Mouse (Mus musculus) G1E (cell line): Measurements from ENCODE around the gene Atp6v0a1. TPM values are rescaled to one million over a fixed set of nuclear protein-coding genes. Genes with fewer than 3 reads are reported as not detected.
A peak's percentile ranks its signal among the peaks of the same experiment; 100 is the strongest.

Source experiments
- ATAC-seq: 2 replicates; pipeline ENCODE4 v1.8.0; 2016; ENCODE audit warnings: mild to moderate bottlenecking; ENCODE audit not compliant: insufficient number of reproducible peaks, poor library complexity, low FRiP score, severe bottlenecking; ENCODE audit errors: extremely low read depth
- DNase-seq: peaks from one replicate; pipeline ENCODE4 v3.0.0; 2012; ENCODE audit warnings: low spot score
- H3K27me3 ChIP-seq: 2 replicates; pipeline ENCODE4 v1.6.1; 2012; ENCODE audit warnings: mild to moderate bottlenecking, low read length, inconsistent platforms; ENCODE audit not compliant: insufficient read depth
- H3K36me3 ChIP-seq: replicated peaks from 2 replicates; pipeline ENCODE3; 2012; ENCODE audit warnings: mild to moderate bottlenecking, inconsistent platforms
- H3K4me1 ChIP-seq: 2 replicates; pipeline ENCODE4 v1.6.1; 2012; ENCODE audit warnings: low read depth, low read length, inconsistent platforms, mixed read lengths; ENCODE audit not compliant: insufficient read depth
- H3K4me3 ChIP-seq: 2 replicates; pipeline ENCODE4 v1.5.1; 2012; ENCODE audit warnings: low read depth, mild to moderate bottlenecking, inconsistent platforms, low read length, moderate library complexity, mixed read lengths
- H3K9me3 ChIP-seq: replicated peaks from 2 replicates; pipeline ENCODE4 v1.6.1; 2012; ENCODE audit warnings: inconsistent platforms
- CTCF ChIP-seq: IDR thresholded peaks from 2 replicates; pipeline ENCODE4 v1.5.1; 2012; ENCODE audit warnings: low read depth, low read length, inconsistent platforms, mixed read lengths
- GATA1 ChIP-seq: IDR thresholded peaks from 2 replicates; pipeline ENCODE4 v1.6.1; 2012; ENCODE audit warnings: borderline replicate concordance, low read length, inconsistent platforms, mixed read lengths
- GATA2 ChIP-seq: IDR thresholded peaks from 2 replicates; pipeline ENCODE4 v1.6.1; 2012; ENCODE audit warnings: low read depth, low read length, inconsistent platforms, borderline replicate concordance
- POLR2AphosphoS5 ChIP-seq: IDR thresholded peaks from 2 replicates; pipeline ENCODE4 v1.6.1; 2012; ENCODE audit warnings: low read depth, low read length, inconsistent platforms; ENCODE audit not compliant: insufficient replicate concordance
- TAL1 ChIP-seq: conservative IDR thresholded peaks from 2 replicates; pipeline ENCODE4 v1.6.1; 2012; ENCODE audit warnings: low read depth, low read length, inconsistent platforms, mixed read lengths
- polyA plus RNA-seq: library from polyadenylated mRNA; stranded (reverse); fragments of >175 nt; gene quantifications from 2 replicates; pipeline ENCODE4 v1.2.3, GENCODE M21; 2012
- total RNA-seq, 2 experiments: library from RNA; stranded (forward) in 1 of 2; stranded (reverse) in 1 of 2; fragments of 200-1000 nt in 1 of 2; fragments of >200 nt in 1 of 2; fragmentation: Nextera tagmentation in 1 of 2; gene quantifications; 2 replicates each; pipeline ENCODE4 v1.2.3; 2014 to 2017

Gene Atp6v0a1
- total RNA-seq (2014; fragmentation: Nextera tagmentation) = 109 and 180 TPM in 2 replicates
- total RNA-seq (2017) = 53.7 and 77.6 TPM in 2 replicates
- 25.8 and 26.3 TPM in 2 replicates for polyA plus RNA-seq

GRCm38 (mm10) chr11:101009046-101009887 is at the start of gene Atp6v0a1:
Gene Atp6v0a1, plus strand, starts transcription at chr11:101009452.
- Histone ChIP-seq H3K27me3 (peaks cover 5% of the 10 kb centered on the region), H3K4me1 (peaks cover 48% of the 10 kb centered on the region), H3K4me3 (peak within 1 kb of the TSS; percentile 75), H3K36me3 (peaks cover 24% of the 10 kb centered on the region), H3K9me3 (no peaks in the 10 kb centered on the region)
- peak; percentile 94 for DNase-seq
- peak; percentile 88 for ATAC-seq
- TF ChIP-seq CTCF = no peak

- no peak overlapping the region for H3K4me3 ChIP-seq
- no peak for DNase-seq
- no peak for ATAC-seq
- peaks cover 4% of the 10 kb centered on the region; the same call in 1 of the 2 replicates for H3K27me3 ChIP-seq
- TF ChIP-seq GATA2 (no peak), CTCF (no peak), TAL1 (no peak), GATA1 (no peak), POLR2AphosphoS5 (no peak)
- H3K36me3 ChIP-seq = peaks cover 27% of the 10 kb centered on the region
- H3K9me3 ChIP-seq = peaks cover 2% of the 10 kb centered on the region; the same call in 1 of the 2 replicates
- peaks cover 90% of the 10 kb centered on the region for H3K4me1 ChIP-seq
Measured at GRCm38 (mm10) chr11:100959464-100959810, 49.8 kb upstream of the Atp6v0a1 start.

GRCm38 (mm10) chr11:100959826-100960225 is 49.4 kb upstream of the Atp6v0a1 start:
- Histone ChIP-seq H3K9me3 (peaks cover 2% of the 10 kb centered on the region; the same call in 1 of the 2 replicates), H3K4me3 (peak overlapping the region; percentile 55; the same call in 1 of the 2 replicates), H3K36me3 (peaks cover 29% of the 10 kb centered on the region), H3K27me3 (peaks cover 8% of the 10 kb centered on the region), H3K4me1 (peaks cover 90% of the 10 kb centered on the region)
- ATAC-seq (no peak), DNase-seq (no peak)
- no peak for TF ChIP-seq GATA1
- no peak for TF ChIP-seq TAL1
- no peak for TF ChIP-seq CTCF
- TF ChIP-seq POLR2AphosphoS5 = no peak
- no peak for TF ChIP-seq GATA2

- ATAC-seq = no peak
- DNase-seq = peak; percentile 58
- TF ChIP-seq CTCF = no peak
- TF ChIP-seq GATA1 = no peak
- no peak for TF ChIP-seq GATA2
- no peak for TF ChIP-seq TAL1
- no peak for TF ChIP-seq POLR2AphosphoS5
Measured at GRCm38 (mm10) chr11:100960540-100960939, 48.7 kb upstream of the Atp6v0a1 start.

GRCm38 (mm10) chr11:100962371-100962911 is 46.8 kb upstream of the Atp6v0a1 start:
- Histone ChIP-seq H3K36me3 (peaks cover 21% of the 10 kb centered on the region), H3K9me3 (peaks cover 2% of the 10 kb centered on the region; the same call in 1 of the 2 replicates), H3K4me3 (no peak overlapping the region; the same call in 1 of the 2 replicates), H3K4me1 (peaks cover 77% of the 10 kb centered on the region), H3K27me3 (peaks cover 18% of the 10 kb centered on the region)
- TF ChIP-seq POLR2AphosphoS5 (no peak), TAL1 (no peak), GATA1 (no peak), GATA2 (no peak), CTCF (no peak)
- DNase-seq = no peak
- no peak for ATAC-seq

More at GRCm38 (mm10) chr11:100960540-100960939, 48.7 kb upstream of the Atp6v0a1 start:
- Histone ChIP-seq H3K9me3 (peaks cover 2% of the 10 kb centered on the region; the same call in 1 of the 2 replicates), H3K36me3 (peaks cover 29% of the 10 kb centered on the region), H3K4me1 (peaks cover 89% of the 10 kb centered on the region), H3K4me3 (peak overlapping the region; percentile 55), H3K27me3 (peaks cover 14% of the 10 kb centered on the region)

- DNase-seq = no peak
- ATAC-seq = no peak
- Histone ChIP-seq H3K4me1 (peaks cover 69% of the 10 kb centered on the region), H3K9me3 (peaks cover under 1% of the 10 kb centered on the region; the same call in 1 of the 2 replicates), H3K4me3 (peak overlapping the region; percentile 11; the same call in 1 of the 2 replicates), H3K36me3 (peaks cover 10% of the 10 kb centered on the region), H3K27me3 (peaks cover 26% of the 10 kb centered on the region)
- TF ChIP-seq TAL1 = no peak
- no peak for TF ChIP-seq GATA1
- TF ChIP-seq POLR2AphosphoS5 = no peak
Measured at GRCm38 (mm10) chr11:100963647-100964046, 45.6 kb upstream of the Atp6v0a1 start.
